Mouse (Mus musculus): ENCODE data around the gene Zwilch.

- TF ChIP-seq POLR2A (IDR thresholded peaks at IDR 0.05; ENCODE audit: borderline replicate concordance, extremely low read depth, low read depth, low read length) (no peak), CTCF (IDR thresholded peaks at IDR 0.05; ENCODE audit: insufficient read depth, low read length) (no peak)
These were observed 46.4 kb upstream of the Zwilch start for GRCm38 (mm10) chr9:64219305-64219704.

Measured in lung, adult 2 months (tissue).